Mouse (Mus musculus) brain, adult 10 weeks (tissue): ENCODE data around the gene Sema6b. TPM values are rescaled to one million over a fixed set of nuclear protein-coding genes. Genes with fewer than 3 reads are reported as not detected.

Experiments
- polyA plus RNA-seq: library from polyadenylated mRNA; stranded (reverse); fragments of 350-450 nt; fragmentation: Illumina TruSeq; extraction: RNeasy Lipid Tissue Mini Kit (QIAGEN cat#74804); gene quantifications from one replicate; pipeline ENCODE4 v1.2.3, GENCODE M21; 2015; ENCODE audit warnings: low read depth, low replicate concordance

Gene Sema6b
- polyA plus RNA-seq: 52.6 TPM

DNA sequence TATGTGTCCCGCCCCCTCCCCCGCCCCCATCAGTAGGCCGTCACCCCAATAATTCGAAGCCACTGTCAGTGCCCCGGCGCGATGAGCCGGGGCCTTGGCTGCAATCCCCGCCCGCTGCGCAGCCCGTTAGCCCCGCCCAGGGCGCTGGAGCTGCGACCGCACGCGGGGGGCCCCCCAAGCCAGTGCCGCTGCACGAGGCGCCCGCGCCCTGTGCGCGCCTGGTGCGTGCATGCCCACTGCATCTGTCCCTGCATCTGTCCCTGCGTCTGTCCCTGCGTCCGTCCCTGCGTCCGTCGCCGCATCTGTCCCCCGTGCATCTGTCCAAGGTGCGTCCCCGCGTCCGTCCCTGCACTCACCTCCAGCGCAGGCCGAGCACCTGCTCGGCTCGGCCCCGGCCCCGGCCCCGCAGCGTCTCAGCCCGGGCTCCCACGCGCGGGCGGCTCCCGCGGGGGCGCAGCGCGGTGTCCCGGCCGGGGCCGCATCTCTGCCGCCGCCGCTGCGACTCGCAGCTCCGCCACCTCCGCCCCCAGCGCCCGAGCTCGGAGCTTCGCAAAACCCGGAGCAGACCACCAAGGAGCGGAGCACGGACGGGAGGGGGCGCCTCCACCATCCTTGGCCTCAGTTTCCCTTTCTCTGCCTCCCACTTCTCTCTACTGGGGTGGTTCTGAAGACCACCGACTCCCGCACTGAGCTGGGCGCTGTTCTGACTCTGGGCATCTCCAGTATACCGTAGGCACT lies at the start of gene Sema6b:
Gene Sema6b, minus strand, starts transcription at position 486 of the 738 bp plus-strand sequence.

GRCm38 (mm10) chr17:56183658-56184103 lies 43.5 kb upstream of the Sema6b start, which contains the start of gene Mydgf:
TSS of gene Mydgf (minus strand) at chr17:56183920.

DNA sequence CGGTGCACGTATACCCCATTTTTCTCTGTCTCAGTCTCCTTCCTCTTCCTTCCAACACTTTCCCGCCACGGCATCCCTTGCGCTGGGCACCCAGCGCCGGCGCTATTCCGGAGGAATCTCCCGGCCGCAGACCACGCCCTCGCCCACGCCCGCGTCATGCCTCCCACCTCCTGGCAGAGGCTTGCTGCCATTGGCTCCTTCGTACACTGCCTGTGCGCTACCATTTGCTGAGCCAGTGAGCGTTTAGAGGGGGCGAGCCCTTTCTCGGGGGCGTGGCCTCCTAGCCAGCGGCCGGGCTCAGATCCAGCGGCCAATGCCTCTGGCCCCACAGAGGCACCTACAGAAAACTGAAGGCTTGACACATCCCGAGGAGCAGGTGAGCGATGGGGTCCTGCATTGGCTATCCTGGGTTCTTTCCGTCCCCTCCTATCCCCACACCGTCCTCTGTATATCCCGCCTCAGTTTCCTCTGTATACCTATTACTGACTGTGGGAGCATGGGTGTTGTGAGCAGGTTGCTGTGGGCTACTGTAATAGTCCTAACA lies 22.2 kb upstream of the Sema6b start, which contains the start of gene Tnfaip8l1:
Gene Tnfaip8l1, plus strand, starts transcription at position 247 of the 544 bp plus-strand sequence.

GRCm38 (mm10) chr17:56121826-56122225 lies 18.3 kb downstream of the Sema6b start, which contains the start of gene Lrg1:
TSS of gene Lrg1 (minus strand) at chr17:56122001.

DNA sequence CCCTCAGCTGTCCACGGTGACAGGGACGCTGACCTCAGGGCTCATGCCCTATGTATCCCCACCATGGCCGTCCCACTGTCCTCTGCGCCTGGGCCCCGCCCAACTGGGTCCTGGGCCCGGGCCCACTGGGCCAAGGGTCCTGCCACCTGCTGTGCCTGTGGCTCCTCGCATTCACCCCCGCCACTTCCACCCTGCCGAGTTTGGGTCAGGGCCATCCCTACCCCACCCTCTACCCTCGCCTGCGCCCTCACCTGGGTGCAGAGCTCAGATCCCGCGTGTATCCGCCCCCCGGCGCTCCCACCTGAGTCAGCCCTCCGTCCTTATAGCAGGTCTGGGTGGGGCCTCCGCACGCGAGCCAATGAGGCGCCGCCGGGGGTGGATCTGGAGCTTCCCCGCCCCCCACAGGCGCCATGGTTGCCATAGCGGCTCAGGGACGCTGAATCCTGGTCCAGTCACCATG lies 22.9 kb downstream of the Sema6b start, which contains the start of gene Plin5:
Gene Plin5, minus strand, starts transcription at position 346 of the 460 bp plus-strand sequence.

DNA sequence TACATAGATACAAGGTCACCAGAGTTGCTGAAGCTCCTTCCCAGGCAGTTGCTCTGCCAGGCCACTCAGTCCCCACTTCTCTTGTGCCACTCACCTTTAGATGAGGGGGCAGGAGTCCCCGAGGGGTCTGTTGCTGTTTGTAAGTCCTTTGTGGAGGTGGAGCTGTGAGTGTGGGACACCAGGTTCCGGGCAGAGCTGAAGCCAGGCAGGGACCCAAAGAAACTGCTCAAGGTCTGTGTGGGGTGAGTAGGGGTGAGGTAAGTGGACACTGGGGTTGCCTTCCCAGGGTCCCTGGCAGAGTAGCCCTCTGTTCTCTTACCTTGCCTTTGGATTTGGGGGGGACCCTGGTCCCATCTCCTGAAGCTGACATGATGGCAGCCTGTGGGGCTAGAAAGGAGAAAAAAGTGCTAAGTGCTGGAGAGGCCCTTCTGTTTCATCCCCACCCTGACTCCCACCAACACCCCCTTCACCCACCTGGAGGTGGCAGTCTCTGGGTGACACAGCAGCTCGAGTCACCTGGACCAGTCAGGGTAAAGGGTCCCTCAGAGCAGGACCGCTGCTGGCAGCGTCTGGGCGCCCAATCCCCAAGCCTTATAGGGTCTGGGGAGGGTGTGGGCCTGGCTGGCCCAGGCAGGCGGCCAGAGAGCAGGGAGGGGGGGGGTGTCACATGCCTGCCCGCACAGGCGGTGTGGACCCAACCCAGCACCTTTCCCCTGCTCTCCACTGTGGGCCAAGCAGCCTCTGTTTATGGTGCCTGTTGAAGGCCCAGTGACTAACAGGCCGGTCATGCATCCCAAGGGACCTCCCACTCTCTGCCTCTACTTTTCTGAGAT lies 30.7 kb downstream of the Sema6b start, which contains the start of gene Plin4:
Gene Plin4, minus strand, starts transcription at position 585 of the 833 bp plus-strand sequence.

GRCm38 (mm10) chr17:56078880-56079795 lies 61.0 kb downstream of the Sema6b start, which contains the start of gene Hdgfl2:
TSS of gene Hdgfl2 (plus strand) at chr17:56079634.

GRCm38 (mm10) chr17:56074827-56075208 lies 65.3 kb downstream of the Sema6b start, which contains the start of gene Ubxn6:
TSS of gene Ubxn6 (minus strand) at chr17:56075028.

Other genes starting within 250 kb of the Sema6b start
- 11.1 TPM for gene Zfp959, start 248.2 kb downstream of the Sema6b start, polyA plus RNA-seq
- 4.3 TPM for gene Zfp119b, start 190.8 kb downstream of the Sema6b start, polyA plus RNA-seq
- gene Ebi3, start 187.7 kb downstream of the Sema6b start, polyA plus RNA-seq: 1.5 TPM
- gene Yju2, start 181.2 kb downstream of the Sema6b start, polyA plus RNA-seq: 10.5 TPM
- 42.9 TPM for gene Shd, start 169.9 kb downstream of the Sema6b start, polyA plus RNA-seq
- gene Fsd1, start 153.8 kb downstream of the Sema6b start, polyA plus RNA-seq: 54.4 TPM
- gene Stap2, start 134.8 kb downstream of the Sema6b start, polyA plus RNA-seq: 2.6 TPM
- 93.4 TPM for gene Mpnd, start 134.6 kb downstream of the Sema6b start, polyA plus RNA-seq
- gene Sh3gl1, start 103.7 kb downstream of the Sema6b start, polyA plus RNA-seq: 40.3 TPM
- gene Chaf1a, start 99.9 kb downstream of the Sema6b start, polyA plus RNA-seq: 2.4 TPM
- 105 TPM for gene Ubxn6, start 65.3 kb downstream of the Sema6b start, polyA plus RNA-seq
- 82.6 TPM for gene Hdgfl2, start 60.7 kb downstream of the Sema6b start, polyA plus RNA-seq
- gene Plin4, start 30.5 kb downstream of the Sema6b start, polyA plus RNA-seq: 1.1 TPM
- gene Plin5, start 22.7 kb downstream of the Sema6b start, polyA plus RNA-seq: 0.67 TPM
- 2.5 TPM for gene Lrg1, start 18.3 kb downstream of the Sema6b start, polyA plus RNA-seq
- gene Tnfaip8l1, start 22.1 kb upstream of the Sema6b start, polyA plus RNA-seq: 9.1 TPM
- 53.9 TPM for gene Mydgf, start 43.6 kb upstream of the Sema6b start, polyA plus RNA-seq
- 44.0 TPM for gene Dpp9, start 78.6 kb upstream of the Sema6b start, polyA plus RNA-seq
- gene Fem1a, start 116.5 kb upstream of the Sema6b start, polyA plus RNA-seq: 19.5 TPM
- gene Ticam1, start 136.4 kb upstream of the Sema6b start, polyA plus RNA-seq: 4.0 TPM
- 16.0 TPM for gene Plin3, start 152.5 kb upstream of the Sema6b start, polyA plus RNA-seq
- not detected for gene Arrdc5, start 159.9 kb upstream of the Sema6b start, polyA plus RNA-seq
- gene Uhrf1, start 163.0 kb upstream of the Sema6b start, polyA plus RNA-seq: 1.2 TPM
- 39.1 TPM for gene Kdm4b, start 185.7 kb upstream of the Sema6b start, polyA plus RNA-seq